Mouse (Mus musculus) cerebellum, adult (tissue): ENCODE data around the gene 4930579G24Rik.

Experiments used
- ATAC-seq: cut with Nextera tagmentation; 2 replicates; pipeline ENCODE4 v1.9.2; 2017; ENCODE audit warnings: mild to moderate bottlenecking, moderate library complexity, mixed read lengths; ENCODE audit not compliant: insufficient number of reproducible peaks, low FRiP score, low TSS enrichment

Gene 4930579G24Rik

DNA sequence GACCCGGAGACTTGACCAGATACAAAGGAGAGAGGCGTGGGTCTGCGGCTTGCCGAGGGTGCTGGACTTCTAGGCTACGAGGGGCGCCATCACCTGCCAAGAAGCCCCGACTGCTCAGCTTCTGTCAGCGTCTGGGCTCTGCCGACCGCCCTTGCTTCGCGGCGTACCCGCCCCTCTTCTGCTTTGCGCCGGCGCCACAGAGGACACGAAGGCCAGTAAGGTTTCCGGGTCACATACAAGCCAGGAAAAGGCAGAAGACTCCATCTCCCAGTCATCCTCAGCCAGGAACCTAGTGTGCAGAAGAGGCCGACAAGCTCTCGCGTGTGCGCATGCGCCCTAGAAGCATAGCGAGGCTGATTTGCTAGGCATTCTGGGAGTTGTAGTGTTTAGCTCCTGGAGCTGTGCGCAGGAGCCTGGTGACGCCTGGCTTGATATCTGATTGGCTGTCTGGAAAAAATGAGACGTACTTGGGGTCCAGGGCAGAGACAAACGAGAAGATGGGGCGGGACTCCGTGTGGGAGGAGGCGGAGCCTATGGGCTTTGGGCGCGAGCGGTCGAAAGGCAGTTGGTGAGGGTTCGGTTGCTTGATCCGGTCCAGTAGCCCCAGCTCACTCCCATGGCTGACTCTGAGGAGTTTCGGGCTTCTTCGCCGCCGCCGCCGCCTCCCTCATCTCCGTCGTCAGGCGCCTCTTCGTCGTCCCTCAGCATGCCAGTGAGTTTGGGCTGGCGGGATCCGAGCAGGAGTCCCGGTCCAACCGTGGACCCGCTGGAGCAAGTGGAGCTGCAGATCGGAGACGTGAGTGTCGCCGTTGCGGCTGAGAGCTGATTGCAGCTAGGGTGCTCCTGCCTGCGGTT is at the start of gene 4930579G24Rik:
Gene 4930579G24Rik, plus strand, starts transcription at position 519 of the 855 bp plus-strand sequence.
- peak; percentile 97 for ATAC-seq

DNA sequence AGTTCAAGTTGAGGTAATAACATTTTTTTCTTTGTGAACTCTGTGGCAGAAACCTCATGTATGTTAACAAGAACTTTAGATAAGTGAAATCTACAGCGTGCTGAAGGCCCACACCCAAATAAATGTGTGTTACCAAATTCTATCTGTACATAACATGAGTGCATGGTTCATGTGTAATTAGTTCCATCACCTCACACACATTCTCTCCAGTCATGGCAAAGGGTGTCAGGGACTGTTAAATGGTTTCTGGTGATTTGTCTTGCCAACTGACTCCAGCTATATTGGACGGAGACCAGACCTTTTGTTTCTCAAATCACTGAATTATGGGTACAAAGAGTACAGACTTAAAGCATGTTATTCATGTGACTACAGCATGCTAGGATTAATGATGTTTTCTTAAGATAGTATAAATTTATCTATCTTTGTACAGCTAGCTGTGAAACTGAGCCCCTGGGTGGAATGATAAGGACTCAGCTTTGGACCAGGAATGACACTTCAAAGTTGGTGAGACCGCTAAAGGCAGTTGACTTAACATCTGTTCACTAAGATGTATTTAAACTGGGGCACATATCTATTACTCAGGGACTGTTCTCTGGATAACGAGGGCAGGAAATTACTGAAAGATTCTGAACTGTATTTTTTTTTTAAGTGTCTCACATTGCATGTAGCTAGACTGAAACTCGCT is 48.8 kb upstream of the 4930579G24Rik start:
- ATAC-seq = no peak

DNA sequence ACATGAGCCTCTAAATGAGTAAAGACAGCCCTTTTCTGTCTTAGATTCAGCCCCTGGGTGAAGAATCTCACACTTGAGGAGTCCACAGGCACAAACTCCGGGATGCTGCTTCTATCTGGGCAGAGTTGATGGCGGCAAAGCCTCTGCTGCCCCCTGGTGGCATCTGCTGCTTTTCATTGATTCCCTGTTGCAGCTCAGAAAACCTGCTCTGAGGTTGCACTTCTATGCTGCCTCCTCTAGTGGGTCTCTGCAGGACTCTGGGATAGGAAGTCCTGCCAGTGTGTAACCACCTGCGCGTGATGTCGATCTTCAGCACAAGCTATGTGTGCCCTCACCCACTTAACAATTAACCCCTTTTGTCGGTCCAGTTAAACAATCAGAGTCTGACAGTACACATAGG is 42.1 kb upstream of the 4930579G24Rik start:
- peak; percentile 87 for ATAC-seq

DNA sequence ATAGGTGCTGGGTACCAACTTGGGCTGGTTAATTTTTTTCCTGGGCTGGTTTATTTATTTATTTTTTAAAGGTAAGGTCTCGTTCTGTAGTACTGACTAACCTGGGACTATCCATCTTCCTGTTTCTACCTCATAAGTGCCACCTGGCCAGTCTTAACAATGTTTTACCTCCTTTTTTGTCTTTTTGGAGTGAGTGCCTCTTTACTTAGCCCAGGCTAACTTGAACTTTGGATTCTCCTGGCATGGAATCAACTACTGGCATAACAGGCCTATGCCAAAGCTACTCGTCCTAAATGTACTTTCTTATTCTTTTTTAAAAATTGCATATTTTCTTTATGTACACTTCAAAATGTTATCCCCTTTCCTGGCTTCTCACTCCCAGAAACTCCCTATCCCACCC is 39.2 kb upstream of the 4930579G24Rik start:
- no peak for ATAC-seq

DNA sequence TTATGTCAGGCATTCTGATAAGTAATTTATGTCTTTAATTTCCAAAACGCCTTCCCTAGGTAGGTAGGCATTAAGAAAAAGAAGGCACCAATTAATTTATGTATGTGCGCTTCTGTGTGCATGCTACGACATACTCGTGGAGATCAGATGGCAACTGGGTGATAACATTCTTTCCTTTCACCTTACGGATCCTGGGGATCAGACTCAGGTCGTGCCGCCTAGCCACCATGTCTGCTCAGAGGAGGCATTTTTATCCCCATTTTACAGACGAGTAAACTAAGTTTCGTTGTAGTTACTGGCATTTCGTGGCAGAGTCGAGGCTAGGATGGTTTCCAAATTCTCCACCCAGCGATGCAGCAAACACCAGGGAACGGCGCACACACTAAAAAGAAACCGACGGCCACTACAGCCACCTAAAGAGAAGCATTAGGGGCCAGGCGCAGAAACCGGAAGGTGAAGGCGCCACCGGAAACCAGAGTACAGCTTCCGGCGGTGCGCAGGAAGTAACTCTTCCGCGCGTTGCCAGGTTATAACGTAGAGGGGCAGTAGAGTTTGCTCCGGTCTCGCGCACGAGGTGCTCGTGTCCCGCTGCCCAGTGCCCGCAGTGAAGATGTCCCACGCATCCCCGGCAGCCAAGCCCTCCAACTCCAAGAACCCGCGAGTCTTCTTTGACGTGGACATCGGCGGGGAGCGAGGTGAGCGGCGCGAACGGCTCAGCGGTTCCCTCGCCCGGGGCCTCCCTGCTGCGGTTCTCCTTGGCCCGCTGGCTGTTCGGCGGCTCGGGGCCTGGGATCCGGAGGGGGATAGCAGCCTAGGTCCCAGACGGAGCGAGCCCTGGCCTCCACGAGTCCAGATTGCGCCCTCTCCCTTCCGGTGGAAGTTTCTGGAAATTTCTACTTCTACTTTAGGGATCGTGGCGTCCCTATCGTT is 37.8 kb upstream of the 4930579G24Rik start, which contains the start of gene Ppid:
Gene Ppid, plus strand, starts transcription at position 480 of the 930 bp plus-strand sequence.
- ATAC-seq = peak; percentile 92

DNA sequence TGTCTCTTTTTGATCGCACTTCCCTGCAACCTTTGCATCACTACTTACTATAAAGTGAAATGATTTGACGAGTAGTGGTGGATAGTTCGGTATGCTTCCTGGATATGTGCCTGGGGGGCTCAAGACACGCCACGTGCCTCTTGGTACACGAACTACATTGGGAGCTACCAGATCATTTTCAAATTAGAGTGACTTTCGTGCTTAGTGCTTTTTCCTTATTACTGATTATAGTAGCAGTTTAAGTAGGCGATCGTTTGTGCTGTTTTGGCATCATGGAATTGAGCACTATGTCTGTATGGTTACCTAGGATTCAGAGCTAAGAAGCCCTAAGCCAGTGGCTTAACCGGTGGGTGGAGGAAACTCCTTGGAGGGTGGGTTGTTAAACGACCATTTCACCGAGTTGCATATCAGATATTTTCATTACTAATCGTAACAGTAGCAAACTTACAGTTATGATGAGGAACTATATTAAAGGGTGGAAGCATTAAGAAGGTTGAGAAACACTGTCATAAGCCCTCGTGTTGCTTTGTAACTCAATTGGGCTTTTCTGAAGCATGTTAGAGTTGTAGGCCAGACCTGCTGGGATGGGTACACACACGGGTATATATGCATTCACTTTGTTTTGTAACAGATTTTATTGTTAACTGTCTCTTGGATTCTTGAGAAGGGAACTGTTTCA is 36.9 kb upstream of the 4930579G24Rik start:
- ATAC-seq = no peak

DNA sequence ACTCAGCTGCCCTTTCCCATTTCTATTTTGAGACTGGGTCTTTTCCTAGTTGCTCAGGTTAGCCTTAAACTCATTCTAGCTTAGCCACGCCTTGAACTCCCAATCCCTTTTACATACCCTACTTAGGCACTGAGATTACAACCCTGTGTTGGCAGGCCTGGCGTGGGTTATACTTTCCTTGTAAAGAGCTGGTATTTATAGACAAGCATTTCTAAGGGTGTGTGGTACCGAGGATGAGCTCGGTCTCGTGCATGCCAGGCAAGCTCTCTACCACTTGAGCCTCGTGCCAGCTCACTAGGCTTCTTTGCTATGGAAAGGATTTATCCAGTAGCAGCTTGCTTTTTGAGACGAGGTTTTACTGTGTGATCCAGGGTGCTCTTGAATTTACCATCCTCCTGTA is 33.4 kb upstream of the 4930579G24Rik start:
- no peak for ATAC-seq

DNA sequence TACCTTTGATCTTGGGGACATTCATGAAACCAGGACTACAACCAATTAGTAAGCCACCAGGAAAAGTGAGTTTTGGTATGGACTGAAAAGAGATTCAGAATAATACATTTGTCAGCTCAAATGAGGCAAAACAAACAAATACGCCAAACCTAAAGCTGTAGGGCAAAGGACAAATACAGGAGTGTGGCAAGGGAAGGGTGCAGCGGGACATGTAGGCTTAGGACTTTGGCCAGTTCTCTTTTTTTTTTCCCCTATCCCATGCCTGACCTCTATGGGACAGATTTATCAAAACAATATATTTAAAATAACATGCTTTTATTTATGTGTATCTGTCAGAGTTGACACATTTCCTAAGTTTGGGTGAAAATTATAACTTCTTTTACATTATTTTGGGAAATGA is 19.0 kb upstream of the 4930579G24Rik start:
- no peak for ATAC-seq

DNA sequence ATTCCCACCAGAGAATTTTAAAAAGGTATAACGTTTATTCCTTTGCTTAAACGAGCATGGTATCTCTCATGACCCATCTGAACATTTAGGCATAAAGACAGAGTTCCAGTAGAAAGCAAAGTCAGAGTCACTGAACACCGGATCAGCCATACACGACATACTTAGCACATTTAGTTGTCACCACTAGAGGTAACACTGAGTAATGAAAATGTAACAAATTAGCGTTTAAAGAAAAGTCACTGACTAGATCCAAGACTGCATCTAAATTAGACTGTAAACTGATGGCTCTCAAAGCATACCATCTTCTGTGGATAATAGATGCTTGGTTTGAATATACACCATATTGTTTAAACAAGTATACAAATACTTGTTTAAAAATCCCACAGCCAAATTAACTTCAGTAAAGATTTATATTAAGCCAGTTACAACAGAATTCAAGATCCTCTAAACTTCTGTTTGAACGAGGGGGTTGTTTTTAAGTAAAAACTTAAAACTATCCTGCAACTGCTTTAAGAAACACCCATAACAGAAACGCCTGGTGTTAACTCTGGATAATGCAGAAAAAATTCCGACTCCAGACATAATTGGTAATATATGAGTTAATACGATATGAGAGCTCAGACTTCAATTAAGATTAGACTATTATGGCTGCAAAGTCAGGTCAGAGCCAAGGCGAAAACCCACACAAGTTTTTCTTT is 1.2 kb upstream of the 4930579G24Rik start:
- ATAC-seq = no peak

DNA sequence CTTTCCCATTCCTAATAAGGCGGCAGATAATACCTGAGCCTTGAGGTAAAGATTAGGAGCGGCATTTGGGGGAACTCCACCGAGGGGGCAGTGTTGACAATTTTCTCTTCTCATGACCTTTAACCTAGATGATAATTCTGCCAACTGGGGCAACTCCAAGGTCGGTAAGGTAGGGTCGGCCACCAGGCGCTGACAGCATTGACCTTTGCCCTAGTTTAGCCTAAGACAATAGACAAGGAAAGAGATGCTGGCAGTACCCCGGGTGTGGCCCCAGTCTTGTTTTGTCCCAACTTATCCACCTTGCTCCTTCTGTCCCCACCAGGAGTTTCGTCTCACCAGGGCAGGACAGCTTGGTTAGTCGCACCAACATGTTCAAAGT is 708 bp upstream of the 4930579G24Rik start:
- no peak for ATAC-seq

DNA sequence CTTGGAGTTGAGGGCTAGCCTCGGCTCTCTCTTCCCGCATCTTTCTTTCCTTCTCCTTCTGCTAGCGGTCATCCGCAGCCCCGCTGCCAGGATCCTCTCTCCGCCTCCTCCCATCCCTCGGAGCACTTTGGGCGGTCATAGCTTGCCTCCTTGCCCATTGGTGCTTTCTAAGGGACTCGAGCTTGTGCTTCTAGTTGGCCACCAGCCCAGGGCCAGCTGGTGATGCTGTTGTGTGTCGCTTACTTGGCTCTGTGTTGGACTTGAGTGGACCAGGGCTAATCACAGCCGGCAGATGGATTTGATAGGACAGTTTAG is 494 bp downstream of the 4930579G24Rik start, which contains the start of gene Etfdh:
Gene Etfdh, minus strand, starts transcription at position 85 of the 315 bp plus-strand sequence.
- ATAC-seq = peak; percentile 64

DNA sequence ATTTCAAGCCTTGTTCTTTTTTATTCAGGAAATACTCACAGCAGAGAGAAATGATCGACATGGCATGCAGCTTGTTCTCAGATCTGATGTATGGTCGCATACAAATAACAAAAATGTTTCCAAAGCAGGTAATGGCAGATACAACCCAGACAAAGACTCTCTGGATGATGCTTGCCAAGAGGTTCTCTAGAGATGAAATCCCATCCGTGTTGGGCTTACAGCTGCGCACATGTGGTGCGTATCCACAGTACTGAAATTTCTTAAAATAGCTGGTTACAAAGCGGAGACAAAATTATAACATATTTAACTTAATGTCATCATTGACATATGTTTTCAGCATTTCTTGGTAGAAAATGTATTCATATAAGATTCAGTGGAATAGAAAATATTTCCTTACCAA is 23.2 kb downstream of the 4930579G24Rik start:
- ATAC-seq = no peak

DNA sequence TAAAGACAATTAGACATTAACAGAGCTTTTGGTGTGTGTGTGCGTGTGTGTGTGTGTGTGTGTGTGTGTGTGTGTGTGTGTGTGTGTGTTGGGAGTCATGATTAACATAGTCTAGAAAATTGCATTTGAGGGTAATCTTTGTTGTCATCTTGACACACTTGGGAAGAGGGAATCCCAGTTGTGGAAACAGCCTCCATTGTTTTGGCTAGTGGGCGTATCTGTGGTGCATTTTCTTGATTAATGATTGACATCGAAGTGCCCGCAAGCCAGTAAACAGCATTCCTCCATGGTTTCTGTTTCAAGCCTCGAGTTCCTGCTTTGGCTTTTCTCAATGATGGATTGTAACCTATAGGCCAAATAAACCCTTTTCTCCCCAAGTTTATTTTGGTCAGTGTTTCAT is 27.8 kb downstream of the 4930579G24Rik start:
- no peak for ATAC-seq

DNA sequence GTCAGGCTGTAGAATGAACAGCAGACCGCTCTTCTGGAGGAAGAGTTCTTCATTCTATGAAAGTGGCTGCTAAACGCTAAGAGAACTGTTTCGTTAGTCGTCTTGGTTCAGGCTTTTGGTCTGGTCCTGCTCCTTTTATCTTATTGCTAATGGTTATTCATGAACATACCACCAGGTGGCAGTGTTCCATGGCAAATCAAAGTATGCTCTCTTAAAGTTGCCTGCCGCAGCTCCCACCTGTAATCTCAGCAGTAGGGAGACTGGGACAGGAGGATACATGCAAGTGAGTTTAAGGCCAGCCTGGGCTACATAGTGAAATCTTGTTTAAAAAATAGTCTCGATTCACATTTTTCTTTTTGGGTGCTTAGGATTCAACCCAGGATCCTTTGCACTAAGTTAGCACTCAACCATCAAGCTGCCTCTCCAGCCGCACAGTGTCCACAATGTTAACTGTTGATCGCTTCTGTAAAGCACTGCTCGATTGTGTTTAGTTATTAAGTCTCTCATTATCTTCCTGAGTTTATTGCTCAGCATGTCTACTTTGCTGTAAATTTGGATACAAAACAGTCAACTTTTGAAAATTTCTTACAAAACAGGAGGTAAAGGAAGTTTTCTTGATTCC is 36.0 kb downstream of the 4930579G24Rik start:
- ATAC-seq = peak; percentile 77

DNA sequence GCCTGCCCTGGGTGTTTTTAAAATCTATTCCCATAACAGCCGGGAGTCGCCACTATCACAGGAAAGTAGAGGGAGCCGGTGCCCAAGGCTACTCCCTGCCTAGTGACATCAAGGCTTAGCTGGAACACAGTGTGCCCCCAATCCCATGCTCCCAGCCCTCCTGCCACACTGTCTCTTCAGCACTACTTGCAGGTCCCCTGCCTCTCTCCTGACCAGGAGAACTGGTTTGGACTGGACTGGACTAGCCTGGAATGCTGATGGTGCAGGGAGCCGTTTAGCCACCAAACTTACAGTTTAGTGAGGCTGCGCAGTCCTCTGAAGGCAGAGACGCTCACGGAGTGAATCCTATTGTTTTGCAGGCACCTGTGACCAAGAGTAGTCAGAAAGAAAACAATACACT is 41.7 kb downstream of the 4930579G24Rik start:
- ATAC-seq = no peak

DNA sequence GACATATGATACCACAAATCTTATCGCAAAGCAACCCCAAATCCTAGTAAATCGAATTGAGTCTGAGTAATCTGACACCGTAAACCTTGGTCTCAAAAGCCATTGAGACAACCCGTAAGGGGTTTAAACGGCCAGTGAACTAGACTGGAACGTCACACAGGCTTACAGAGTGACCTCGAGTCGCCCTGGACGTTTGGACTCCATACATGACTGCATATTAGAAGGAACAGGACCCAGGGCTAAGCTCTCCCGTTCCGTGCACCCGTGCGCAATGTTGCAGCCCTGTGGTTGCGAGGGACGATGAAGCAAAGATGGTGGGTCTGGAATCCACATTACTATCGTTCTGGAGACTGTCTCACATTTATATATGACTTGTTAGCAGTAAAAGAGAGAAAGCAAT is 43.3 kb downstream of the 4930579G24Rik start:
- ATAC-seq = no peak

DNA sequence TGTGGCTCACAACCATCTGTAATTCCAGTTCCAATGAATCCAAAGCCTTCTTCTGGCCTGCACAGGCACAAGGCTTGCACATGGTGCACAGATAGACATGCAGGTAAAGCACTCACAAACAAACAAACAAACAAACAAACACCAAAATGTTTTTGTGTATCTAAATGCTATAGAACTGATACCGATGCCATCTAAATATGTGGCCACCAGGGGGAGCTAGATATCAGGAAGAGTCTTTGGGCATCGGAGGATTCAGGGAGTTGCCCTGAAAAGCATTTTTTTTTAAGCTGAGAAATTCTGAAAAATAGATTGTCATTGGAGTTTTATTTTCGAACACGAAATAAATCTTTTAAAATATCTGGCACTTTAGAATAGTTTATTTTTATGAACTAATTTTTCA is 44.2 kb downstream of the 4930579G24Rik start:
- ATAC-seq = no peak

DNA sequence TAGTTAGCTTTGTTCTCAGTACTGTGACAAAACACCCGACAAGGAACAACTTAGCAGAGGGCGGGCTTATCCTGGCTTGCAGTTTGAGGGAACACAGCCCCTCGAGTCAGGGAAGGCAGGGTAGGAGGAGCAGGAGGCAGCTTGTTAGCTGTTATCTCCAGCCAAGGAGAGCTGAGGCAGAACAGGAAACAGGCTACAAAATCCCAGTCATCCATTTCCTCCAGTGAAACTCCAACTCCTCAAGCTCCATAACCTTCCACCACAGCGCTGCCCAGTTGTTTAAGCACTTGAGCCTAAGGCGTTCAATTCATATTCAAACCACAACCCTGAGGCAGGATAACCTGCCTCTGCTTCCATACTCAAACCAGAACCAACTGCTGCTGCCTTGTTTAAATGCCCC is 45.8 kb downstream of the 4930579G24Rik start:
- ATAC-seq = no peak

DNA sequence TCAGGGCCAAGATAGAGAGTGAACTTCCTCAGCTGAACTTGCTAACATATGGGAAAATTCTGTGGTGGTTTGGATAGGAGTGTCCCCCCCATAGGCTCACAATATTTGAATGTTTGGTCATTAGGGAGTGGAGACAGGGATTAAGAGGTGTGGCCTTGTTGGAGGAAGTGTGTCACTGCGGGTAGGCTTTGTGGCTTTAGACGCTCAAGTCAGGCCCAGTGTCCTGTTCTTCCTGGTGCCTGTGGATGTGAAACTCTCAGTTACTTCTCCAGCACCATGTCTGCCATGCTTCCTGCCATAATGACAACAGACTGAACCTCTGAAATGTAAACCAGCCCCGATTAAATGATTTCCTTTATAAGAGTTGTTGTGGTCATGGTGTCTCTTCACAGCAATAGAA is 47.5 kb downstream of the 4930579G24Rik start:
- ATAC-seq = no peak
